Mouse (Mus musculus) lung, adult 2 months (tissue): ENCODE results near the gene Fkbp15.

Experiments
- CTCF ChIP-seq: fragments of 200-500 bp; IDR thresholded peaks from 2 replicates; pipeline ENCODE4 v1.5.1; 2011; ENCODE audit warnings: mild to moderate bottlenecking, low read length, control low read depth; ENCODE audit not compliant: insufficient read depth
- POLR2A ChIP-seq: fragments of 200-500 bp; IDR thresholded peaks from 2 replicates; pipeline ENCODE4 v1.6.1; 2011; ENCODE audit warnings: low read depth, mild to moderate bottlenecking, control low read depth, low read length, borderline replicate concordance; ENCODE audit errors: extremely low read depth

DNA sequence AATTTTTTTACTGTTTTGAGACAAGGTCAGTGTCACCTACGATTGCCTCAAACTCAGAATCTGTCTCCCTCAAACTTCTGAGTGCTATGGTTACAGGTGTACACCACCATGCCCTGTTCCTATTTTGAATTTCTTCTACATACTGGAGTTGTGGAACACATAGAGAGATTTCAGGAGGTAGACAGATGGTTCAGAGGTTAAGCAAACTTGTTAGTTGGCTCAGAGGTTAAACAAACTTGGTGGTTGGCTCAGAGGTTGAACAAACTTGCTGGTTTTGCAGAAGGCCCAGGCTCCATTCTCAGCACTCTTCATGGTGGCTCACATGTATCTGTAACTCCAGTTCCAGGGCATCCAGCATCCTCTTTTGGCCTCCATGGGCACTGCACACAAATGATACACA is 23.8 kb upstream of the Fkbp15 start:
- TF ChIP-seq CTCF = no peak
- no peak for TF ChIP-seq POLR2A
